Mouse (Mus musculus): Measurements from ENCODE around the gene Ldlrad3.

The Ldlrad3 gene

DNA sequence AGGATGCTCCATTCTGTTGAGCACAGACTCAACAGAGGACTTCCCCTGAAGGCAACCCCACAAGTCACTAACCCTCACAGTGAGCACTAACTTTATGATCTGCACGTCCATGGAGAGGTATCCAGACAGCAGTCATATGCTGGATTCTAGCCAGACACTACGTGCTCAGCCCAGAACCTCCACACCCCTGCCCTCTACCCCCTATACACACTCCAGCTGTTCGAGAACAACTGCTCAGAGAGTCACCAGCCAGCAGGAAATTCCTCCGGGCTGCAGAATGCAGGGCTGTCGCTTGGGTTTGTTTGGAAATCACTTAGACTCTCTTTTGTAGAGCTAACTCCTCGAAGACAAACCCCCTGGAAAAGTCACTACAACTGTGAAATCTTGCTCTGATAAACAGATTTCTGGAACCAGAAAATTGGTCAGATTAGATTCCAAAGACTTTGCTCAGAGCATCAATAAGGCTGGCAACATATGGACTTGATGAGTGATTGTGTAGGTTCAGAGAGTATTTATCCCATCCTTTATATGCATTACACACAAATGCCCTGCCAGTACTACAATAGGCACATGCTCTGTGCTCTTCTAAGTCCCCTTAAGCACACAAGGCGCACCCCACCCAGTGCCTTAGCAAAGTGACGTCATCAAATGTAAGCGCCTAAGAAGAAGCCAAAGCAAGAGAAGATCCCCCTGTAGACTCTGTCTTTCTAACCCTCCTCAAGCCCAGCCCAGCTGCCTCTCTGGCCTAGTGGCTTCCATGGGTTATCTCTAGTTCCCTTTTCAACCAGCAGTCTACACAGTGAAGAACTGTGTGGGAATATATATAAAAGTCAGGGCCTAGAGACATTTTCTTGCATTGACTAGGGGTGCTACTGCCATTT is 69.4 kb downstream of the Ldlrad3 start:
- DNase-seq (ENCODE audit: low read depth, low spot score): no peak

DNA sequence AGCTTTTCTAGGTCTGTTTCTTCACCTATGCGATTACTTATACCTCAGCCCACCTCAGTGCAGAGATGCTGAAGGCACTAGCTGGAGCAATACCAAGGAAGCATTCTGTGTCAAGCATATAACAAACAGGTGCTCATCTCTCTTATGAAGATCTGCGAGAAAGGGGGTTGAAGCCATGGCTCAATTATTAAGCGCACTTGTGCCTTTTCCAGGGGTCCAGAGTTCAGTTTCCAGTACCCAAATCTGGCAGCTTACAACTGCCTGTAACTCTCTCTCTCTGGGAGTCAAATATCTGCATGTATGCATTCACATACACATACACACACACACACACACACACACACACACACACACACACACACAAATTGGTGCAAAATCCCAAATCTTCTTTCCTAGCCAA is 72.4 kb downstream of the Ldlrad3 start:
- no peak for DNase-seq (ENCODE audit: low read depth, low spot score)

DNA sequence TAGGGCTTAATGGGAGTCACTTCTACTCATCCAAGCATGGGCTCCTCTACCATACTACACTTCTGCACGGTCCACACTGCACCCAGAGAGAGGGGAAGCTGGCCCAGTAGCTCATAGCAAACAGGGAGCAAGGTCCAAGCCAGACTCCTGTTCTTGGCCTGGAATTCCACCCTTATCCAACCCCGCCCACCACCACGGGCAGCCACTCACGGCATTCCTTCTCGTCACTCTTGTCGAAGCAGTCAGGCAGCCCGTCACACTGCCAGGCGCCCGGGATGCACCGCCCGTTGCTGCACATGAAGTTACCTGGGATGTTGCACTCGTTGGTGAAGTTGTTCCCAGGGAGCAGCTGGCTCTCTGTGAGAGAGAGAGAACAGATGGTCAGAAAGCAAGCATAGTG is 72.9 kb downstream of the Ldlrad3 start:
- DNase-seq (ENCODE audit: low read depth, low spot score): no peak

- no peak for DNase-seq (ENCODE audit: low read depth, low spot score)
Measured at GRCm38 (mm10) chr2:102111906-102112499, 74.2 kb downstream of the Ldlrad3 start.

DNA sequence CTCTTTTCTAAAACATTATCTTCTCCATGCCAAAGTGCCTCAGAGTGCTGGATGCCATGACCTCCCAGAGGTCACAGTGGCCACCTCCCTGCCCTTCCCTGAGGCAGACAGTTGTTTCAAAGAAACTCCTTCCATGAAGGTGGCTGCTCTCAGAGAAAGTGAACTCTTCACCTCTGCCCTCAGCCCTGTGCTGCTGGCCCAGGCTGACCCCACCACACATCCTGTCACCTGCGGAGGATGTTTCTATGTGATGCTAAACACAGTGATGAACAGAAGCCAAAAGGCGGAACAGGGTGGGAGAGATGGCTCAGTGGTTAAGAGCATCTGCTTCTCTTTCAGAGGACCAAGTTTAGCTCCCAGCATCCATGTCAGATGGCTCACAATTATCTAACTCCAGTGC is 75.9 kb downstream of the Ldlrad3 start:
- DNase-seq (ENCODE audit: low read depth, low spot score): no peak

DNA sequence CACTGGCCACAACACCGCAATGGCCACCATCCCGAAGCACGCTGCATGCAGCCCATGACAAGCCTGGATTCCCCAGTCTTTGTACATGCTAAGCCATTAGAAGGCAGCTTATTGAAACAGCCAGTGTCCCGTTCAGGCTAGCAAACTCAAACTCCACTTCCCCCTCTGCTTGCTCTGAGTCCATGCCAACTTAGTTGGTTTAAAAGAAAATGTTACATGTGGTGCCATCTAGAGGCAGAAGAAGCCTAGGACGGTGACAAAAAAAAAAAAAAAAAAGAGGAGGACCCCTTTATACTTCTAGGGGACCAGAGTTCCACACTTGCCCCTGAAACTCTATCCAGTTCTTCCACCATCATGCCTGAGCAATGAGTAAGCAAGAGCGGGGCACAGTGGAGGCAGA is 78.9 kb downstream of the Ldlrad3 start:
- no peak for DNase-seq (ENCODE audit: low read depth, low spot score)

DNA sequence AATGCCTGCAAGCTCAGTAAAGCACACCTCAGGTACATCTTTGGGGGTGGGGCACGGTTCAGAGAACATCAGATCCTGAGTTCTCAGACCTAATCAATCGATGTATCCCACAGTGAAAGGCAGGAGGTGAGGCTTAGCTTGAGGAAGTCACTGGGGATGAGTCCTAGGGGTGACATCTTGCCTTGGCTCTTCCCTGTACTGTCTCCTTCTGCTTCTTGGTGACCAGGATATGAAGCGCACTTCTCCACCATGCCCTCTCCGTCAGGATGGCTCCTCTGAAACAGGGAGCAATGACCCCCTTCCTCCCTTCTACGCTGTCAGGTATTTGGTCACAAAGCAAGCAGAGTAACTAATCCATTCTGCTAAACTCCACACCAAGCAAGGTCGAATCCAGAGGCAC is 79.5 kb downstream of the Ldlrad3 start:
- DNase-seq (ENCODE audit: low read depth, low spot score): no peak

- DNase-seq (ENCODE audit: low read depth, low spot score): no peak
Measured at GRCm38 (mm10) chr2:102105454-102105853, 80.7 kb downstream of the Ldlrad3 start.

DNA sequence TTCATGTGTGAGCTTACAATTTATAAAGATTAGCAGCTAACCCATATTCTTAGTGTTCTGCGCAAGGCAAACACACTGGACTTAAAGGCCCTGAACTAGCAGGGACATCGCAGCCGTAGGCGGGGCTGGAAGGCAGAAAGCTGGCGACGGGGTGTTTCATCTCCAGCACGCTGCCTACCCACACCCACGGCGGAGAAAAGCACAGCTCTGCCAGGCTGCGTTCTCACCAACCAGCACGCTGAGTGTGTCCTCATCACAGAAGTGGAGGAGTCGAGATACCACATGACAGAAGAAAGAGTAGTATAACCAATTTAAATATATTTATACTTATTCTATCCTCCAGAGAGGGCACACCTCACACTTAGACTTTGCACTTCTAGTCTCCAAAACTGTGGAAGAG is 82.2 kb downstream of the Ldlrad3 start:
- peak; percentile 73 for DNase-seq (ENCODE audit: low read depth, low spot score)

DNA sequence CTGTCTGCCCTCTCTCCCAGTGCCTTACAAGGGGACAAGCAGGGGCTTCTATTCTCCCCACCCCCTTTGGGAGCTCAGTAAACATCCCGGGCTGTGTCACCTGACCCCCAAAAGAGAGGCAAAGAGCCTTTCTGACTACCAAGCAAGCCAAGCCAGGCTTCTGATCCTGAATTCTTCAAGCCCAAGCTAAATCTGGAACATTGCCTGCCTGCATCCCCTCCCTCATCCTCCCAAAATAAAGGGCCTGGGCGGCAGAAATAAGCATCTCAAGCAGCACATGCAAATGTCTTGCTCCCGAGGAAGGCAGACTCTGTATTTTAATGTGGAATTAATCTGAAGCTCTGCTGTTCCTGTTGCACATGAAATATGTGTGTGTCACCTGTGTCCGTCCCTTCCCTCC is 85.7 kb downstream of the Ldlrad3 start:
- DNase-seq (ENCODE audit: low read depth, low spot score): no peak

GRCm38 (mm10) chr2:102099702-102100450 is 86.3 kb downstream of the Ldlrad3 start:
- DNase-seq (ENCODE audit: low read depth, low spot score): no peak

DNA sequence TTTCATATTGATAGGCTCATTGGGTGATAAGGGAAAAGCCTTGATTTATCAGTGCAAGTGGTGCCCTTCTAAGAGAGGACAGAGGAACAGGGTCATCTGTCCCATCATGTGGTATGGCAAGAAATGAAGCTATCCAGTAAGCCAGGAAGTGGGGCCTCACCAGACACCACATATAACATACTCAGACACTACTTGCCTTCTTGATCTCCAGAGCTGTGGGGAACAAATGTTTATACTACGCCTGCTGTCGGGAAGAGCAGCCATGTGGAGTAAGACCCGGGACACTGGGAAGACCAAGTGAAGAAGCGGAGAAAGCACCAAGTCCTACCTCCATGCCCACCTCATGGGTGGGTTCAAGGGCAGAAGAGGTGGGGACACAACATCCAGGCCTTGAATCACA is 86.9 kb downstream of the Ldlrad3 start:
- no peak for DNase-seq (ENCODE audit: low read depth, low spot score)

DNA sequence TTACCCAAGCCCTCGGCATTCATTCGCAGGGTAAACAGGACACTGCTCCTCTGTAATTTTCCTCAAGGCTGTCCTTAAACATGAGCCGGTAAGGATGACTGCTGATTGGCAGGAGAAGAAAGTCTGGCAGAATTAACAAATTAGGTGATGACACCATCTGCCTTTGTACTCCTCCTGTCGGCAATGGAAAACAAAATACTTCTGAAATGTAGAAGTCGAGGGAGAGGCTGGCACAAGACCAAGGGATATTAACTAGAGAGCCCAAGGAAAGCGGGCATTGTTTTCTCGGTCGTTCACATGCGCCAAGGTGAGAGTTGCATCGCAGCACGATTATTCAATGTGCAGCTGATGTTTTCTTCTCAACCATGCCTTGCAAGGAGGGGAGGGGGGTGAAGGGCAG is 91.4 kb downstream of the Ldlrad3 start:
- no peak for DNase-seq (ENCODE audit: low read depth, low spot score)

DNA sequence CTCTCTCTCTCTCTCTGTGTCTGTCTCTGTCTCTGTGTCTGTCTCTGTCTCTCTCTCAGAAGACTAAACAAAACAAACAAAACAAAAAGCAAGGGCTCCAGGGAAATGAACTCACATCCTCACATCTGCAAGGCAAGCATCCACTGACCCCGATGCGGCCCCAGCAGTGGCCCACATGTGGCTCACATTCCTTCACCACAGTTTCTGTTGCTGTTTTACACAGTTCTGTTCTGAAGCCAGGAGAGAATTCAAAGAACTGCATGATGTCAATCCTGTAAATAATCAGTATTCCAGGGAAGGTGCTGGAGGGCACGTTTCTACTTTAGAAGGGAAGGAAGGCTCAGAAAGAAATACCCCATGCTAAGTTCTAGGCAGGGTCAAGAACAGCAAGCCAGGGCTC is 91.9 kb downstream of the Ldlrad3 start:
- DNase-seq (ENCODE audit: low read depth, low spot score): no peak

- no peak for DNase-seq (ENCODE audit: low read depth, low spot score)
Measured at GRCm38 (mm10) chr2:102092579-102092978, 93.6 kb downstream of the Ldlrad3 start.

- peak; percentile 72 for DNase-seq (ENCODE audit: low read depth, low spot score)
Measured at GRCm38 (mm10) chr2:102091516-102092350, 94.5 kb downstream of the Ldlrad3 start.

DNA sequence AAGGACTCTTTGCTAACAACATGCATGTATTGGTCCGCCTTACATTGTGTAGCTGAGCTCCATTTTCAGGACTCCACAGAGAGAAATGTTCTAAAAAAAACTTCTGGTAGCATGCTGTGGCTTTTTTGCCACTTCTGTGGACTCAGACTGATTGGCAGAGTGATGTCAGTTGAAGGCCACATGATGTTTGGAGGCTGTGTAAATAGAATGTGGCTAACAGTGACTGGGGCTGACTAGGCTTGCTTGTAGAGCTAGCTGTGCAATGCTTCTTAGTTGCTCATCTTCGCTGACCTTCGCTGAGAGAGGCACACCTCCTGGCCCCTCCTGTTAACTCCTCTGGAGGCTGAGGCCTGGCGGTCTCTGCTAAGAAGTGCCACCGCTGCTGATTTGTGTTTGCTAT is 98.4 kb downstream of the Ldlrad3 start:
- DNase-seq (ENCODE audit: low read depth, low spot score): no peak

GRCm38 (mm10) chr2:102086583-102086982 is 99.6 kb downstream of the Ldlrad3 start:
- no peak for DNase-seq (ENCODE audit: low read depth, low spot score)

GRCm38 (mm10) chr2:102082782-102083181 is 103.4 kb downstream of the Ldlrad3 start:
- no peak for DNase-seq (ENCODE audit: low read depth, low spot score)

DNA sequence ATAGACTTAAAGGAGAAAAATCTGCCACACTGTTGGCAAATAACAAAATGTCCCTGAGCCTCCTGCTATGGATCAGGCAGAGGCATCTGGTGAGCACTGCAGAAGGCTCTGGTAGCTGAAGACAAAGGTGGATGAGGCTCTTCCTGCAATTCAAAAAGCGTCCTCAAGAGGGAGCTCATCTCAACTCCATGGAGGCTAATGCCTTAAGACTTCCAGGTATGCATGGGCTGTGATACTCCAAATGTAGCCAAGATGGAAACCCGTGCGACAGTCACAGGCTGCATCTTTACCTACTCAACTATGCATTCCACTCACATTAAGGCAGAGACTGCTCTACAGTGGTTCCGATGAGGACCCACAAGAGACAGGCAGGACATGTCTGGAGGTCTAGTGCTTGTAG is 108.6 kb downstream of the Ldlrad3 start:
- peak; percentile 64 for DNase-seq (ENCODE audit: low read depth, low spot score)

GRCm38 (mm10) chr2:102076237-102076636 is 109.9 kb downstream of the Ldlrad3 start:
- DNase-seq (ENCODE audit: low read depth, low spot score): no peak

Data from telencephalon, adult 2 months (tissue).